Mouse (Mus musculus): Measurements from ENCODE around the gene Cldn7.
"Not testable (repeated sequence)": the region's sequence is repeated elsewhere in the genome, so short reads cannot be mapped to it uniquely, and the experiment has no call there.

The Cldn7 gene

DNA sequence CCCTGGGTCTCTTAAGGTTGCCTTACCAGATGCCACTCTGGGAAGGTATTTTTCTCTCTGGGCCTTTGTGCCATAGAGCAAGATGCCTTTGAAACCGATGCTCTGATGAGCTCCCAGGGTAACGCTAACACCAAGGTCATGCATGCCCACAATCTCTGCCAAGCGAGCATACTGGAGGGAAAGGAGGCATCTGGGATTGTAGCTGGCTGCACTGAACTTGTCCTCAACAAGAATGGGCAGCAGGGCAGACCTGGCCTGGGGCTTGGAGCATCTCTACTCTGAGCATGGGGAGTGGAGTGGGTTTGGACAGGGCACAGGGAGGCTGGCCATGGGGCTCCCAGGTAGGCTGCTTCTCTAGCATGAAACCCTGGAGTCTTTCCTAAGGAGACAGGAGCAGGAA lies 48.8 kb downstream of the Cldn7 start:
- intact Hi-C loops (cut with DNase I), result no loop called here

GRCm38 (mm10) chr11:70014051-70014450 lies 49.5 kb downstream of the Cldn7 start:
- intact Hi-C loops (cut with DNase I), result no loop called here

DNA sequence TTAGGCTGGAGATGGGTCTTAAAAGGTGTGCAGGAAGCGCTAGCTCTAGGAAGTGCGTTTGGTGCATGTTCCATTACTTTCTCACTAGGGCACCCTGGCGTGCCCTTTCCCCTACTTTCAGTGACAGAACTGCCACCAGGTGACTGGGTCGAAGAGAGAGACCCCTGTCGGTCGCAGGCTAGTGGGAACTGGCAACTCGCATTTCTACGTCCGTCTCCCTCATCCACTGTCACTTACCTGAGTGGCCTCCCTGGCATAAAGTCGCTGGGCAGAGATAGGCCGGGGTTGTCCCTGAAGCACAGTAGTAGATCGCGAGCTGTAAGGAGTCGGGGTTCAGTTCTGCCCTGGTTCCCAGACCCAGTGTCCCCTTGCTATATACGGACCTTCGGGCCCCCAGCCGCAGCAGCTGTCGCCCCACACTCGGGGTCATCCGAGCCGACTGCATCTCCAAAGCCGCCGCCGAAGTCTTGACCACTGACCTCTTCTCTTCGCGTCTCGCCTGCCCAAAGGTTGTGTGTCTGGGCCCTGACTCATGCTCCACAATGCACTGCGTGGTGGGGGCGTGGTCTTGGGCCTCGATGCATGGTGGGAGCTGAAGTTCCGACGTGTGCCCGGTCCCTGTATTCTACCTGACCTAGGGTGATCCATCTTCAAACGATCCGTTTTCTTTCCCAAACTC lies 50.4 kb downstream of the Cldn7 start, which contains the start of gene Acadvl:
Acadvl (minus strand) TSS at position 532 of the 679 bp plus-strand sequence.
- intact Hi-C loops (cut with DNase I), result no loop called here

DNA sequence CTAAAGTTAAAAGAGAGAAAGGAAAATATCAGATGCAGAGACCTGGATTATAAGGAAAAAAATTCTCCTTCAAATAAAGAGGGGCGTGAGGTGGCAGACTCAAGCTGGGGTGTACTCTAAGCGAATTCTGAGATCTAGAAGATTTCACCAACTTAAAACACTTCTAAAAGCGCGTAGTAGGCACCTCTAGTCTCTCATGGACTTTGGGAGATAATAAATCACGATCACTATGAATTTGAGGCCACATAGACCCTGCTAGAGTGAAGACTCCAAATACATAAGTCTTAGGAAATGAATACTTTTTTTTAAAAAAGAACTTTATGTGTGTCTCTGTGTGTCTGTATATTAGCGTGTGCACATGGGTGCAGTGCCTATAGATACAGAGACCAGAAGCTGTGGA lies 51.1 kb downstream of the Cldn7 start:
- intact Hi-C loops (cut with DNase I), result no loop called here

GRCm38 (mm10) chr11:70016177-70016576 lies 51.6 kb downstream of the Cldn7 start:
- intact Hi-C loops (cut with DNase I), result not testable (repeated sequence)

- intact Hi-C loops (cut with DNase I), result no loop called here
Measured at GRCm38 (mm10) chr11:70016669-70017068, 52.1 kb downstream of the Cldn7 start, which contains the start of gene Dlg4. Gene Dlg4, plus strand, starts transcription at chr11:70016942.

GRCm38 (mm10) chr11:70017199-70017767 lies 52.7 kb downstream of the Cldn7 start:
- intact Hi-C loops (cut with DNase I), result no loop called here

Small RNA genes within 50 kb of the gene (microRNA-seq; reads per million reads assigned to microRNA genes)
- 0 reads per million in 2 experiments for gene Gm44349
- gene Mir324, result 1,323 to 1,988 reads per million in 2 experiments

All from adrenal gland (tissue).